Mouse (Mus musculus) brain, embryonic 14.5 days (tissue): ENCODE measurements around the gene Pde4b. TPM values are rescaled to one million over a fixed set of nuclear protein-coding genes. Genes with fewer than 3 reads are reported as not detected.

Source experiments
- DNase-seq: peaks from one replicate; pipeline ENCODE4 v3.0.0-alpha.2; 2011; ENCODE audit warnings: low read depth
- CTCF ChIP-seq: fragments of 200-500 bp; IDR thresholded peaks from 2 replicates; pipeline ENCODE4 v1.5.1; 2012; ENCODE audit warnings: inconsistent platforms, mild to moderate bottlenecking, moderate library complexity, borderline replicate concordance; ENCODE audit not compliant: insufficient read depth, insufficient read length; ENCODE audit errors: extremely low read depth
- POLR2A ChIP-seq: fragments of 200-500 bp; IDR thresholded peaks from 2 replicates; pipeline ENCODE4 v1.6.1; 2012; ENCODE audit warnings: mild to moderate bottlenecking, inconsistent platforms, borderline replicate concordance; ENCODE audit not compliant: poor library complexity, insufficient read depth, insufficient read length, severe bottlenecking; ENCODE audit errors: extremely low read depth
- polyA plus RNA-seq: library from polyadenylated mRNA; depleted of rRNA; stranded (reverse); fragments of >200 nt; gene quantifications from 2 replicates; pipeline ENCODE4 v1.2.3, GENCODE M21; 2012

The Pde4b gene
- polyA plus RNA-seq, 1 experiment, result 35.0 TPM

GRCm38 (mm10) chr4:102592541-102592940, 505.2 kb downstream of the Pde4b start:
- no peak for TF ChIP-seq CTCF
- no peak for TF ChIP-seq POLR2A
- no peak for DNase-seq

DNA sequence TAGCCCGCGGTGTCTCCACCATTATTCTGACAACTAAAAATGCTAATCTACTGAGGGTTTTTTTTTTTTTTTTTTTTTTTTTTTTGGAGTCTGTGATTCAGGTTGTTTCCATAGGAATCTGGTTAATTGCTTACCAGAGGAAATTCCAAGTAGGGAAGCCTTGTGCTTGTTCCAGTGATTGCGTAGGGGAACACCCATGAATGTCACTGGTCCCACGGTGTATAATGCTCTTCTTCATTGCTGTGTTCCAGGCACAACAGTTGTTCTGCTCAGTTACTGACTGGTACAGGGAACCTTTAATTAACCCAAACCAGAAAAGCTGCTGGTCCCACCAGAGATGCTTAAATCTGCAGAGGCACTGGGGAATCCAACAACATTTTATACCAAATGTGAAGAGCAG, 506.3 kb downstream of the Pde4b start:
- TF ChIP-seq CTCF, result no peak
- no peak for TF ChIP-seq POLR2A
- DNase-seq, result no peak

GRCm38 (mm10) chr4:102594506-102594905, 507.2 kb downstream of the Pde4b start:
- peak; percentile 23 for DNase-seq
- TF ChIP-seq CTCF (no peak), POLR2A (no peak)

- DNase-seq, result no peak
- TF ChIP-seq POLR2A (no peak), CTCF (no peak)
These were observed 516.6 kb downstream of the Pde4b start for GRCm38 (mm10) chr4:102603968-102604367.

DNA sequence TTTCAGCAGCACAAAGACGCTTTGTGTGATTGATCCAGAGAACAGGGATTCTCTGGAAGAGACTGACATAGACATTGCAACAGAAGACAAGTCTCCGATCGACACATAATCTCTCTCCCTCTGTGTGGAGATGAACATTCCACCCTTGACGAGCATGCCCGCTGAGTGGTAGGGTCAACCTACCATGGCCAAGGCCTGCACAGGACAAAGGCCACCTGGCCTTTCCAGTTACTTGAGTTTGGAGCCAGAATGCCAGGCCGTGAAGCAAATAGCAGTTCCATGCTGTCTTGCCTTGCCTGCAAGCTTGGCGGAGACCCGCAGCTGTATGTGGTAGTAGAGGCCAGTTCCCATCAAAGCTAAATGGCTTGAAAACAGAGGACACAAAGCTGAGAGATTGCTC, 517.9 kb downstream of the Pde4b start:
- no peak for TF ChIP-seq CTCF
- no peak for TF ChIP-seq POLR2A

DNA sequence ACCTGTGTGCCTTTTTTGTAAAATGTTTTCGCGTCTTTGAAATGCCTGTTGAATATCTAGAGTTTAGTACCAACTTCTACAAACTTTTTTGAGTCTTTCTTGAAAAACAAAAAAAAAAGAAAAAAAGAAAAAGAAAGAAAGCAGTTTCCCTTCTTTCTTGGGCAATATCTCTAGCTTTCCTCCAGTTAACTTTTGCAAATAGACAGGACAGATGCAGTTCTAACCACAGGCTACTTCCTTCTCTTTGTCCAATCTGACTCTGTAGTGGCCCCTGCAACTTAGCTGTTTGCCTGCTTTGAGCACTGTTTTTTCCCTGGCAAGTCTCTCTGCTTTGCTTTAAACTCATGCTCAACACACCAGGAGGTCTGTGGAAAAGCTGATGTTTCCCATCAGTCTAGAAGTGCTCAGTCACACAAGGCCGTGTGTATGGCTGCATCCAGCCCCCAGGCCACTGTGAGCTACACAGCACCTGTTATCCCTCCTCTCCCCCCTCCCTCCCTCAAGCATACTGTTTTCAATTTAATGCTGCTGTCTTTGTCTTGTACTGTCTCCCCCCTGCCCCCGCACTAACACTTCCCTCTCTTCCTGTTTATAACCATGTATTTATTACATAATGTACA, 518.5 kb downstream of the Pde4b start:
- DNase-seq, result no peak
- TF ChIP-seq CTCF, result no peak
- TF ChIP-seq POLR2A, result no peak

More for the DNA sequence above, 517.9 kb downstream of the Pde4b start:
- no peak for DNase-seq

- TF ChIP-seq POLR2A, result no peak
- TF ChIP-seq CTCF, result no peak
- DNase-seq, result no peak
These were observed 519.5 kb downstream of the Pde4b start for GRCm38 (mm10) chr4:102606825-102607224.

GRCm38 (mm10) chr4:102607744-102608416, 520.5 kb downstream of the Pde4b start:
- no peak for DNase-seq

DNA sequence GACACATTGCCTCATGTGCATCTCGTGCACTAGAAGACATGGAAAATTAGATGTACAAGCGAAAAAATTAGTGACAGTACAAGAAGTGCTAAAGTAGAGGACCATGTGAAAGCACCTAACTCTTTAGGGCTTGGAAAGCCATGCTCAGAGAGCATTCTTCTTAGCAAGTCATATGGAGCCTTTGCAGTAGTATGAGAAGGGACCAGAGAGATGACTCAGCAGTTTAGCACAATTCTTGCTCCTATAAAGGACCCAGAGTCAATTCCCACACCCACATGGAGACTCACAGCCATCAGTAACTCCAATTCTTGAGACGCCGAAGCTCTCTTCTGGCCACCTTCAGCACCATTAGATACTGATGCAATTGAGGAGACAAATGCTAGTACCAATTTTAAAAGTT, 525.3 kb downstream of the Pde4b start:
- TF ChIP-seq CTCF (no peak), POLR2A (no peak)
- DNase-seq, result no peak

More at GRCm38 (mm10) chr4:102607744-102608416, 520.5 kb downstream of the Pde4b start:
- TF ChIP-seq POLR2A (no peak), CTCF (no peak)

DNA sequence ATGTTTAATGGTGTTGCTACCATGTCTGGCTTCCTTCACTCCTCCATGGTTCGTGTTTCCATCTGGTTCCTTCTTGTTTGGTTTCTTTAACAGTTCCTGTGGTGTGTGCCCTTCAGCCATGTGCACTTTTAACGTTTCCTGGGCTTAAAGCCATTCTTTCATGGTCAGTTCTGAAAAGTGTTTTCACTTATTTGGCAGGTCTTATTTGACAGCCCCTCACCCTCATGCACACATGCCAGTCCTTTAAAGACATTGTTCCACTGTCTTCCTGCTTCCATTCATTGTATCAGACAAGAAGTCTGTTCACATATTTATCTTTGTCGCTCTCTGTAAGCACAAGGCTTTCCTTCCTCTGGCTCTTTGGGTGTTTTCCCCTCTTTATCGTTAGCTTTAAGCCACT, 530.4 kb downstream of the Pde4b start:
- no peak for DNase-seq
- no peak for TF ChIP-seq CTCF
- TF ChIP-seq POLR2A, result no peak

GRCm38 (mm10) chr4:102618609-102619008, 531.3 kb downstream of the Pde4b start:
- DNase-seq, result no peak
- TF ChIP-seq CTCF, result no peak
- no peak for TF ChIP-seq POLR2A
